Mouse (Mus musculus) thymus, adult 2 months (tissue): ENCODE data around the gene Dpm3.
A peak's percentile ranks its signal among the peaks of the same experiment; 100 is the strongest.

Experiments used
- CTCF ChIP-seq: fragments of 200-500 bp; IDR thresholded peaks from 2 replicates; pipeline ENCODE4 v1.5.1; 2012; ENCODE audit warnings: mild to moderate bottlenecking, control low read depth, low read length, moderate library complexity, borderline replicate concordance; ENCODE audit not compliant: control insufficient read depth, poor library complexity, insufficient read depth; ENCODE audit errors: extremely low read depth
- POLR2A ChIP-seq: fragments of 200-500 bp; IDR thresholded peaks from 2 replicates; pipeline ENCODE4 v1.6.1; 2012; ENCODE audit warnings: mild to moderate bottlenecking, low read length, control low read depth, moderate library complexity; ENCODE audit not compliant: control insufficient read depth, poor library complexity, insufficient read depth; ENCODE audit errors: extremely low read depth

DNA sequence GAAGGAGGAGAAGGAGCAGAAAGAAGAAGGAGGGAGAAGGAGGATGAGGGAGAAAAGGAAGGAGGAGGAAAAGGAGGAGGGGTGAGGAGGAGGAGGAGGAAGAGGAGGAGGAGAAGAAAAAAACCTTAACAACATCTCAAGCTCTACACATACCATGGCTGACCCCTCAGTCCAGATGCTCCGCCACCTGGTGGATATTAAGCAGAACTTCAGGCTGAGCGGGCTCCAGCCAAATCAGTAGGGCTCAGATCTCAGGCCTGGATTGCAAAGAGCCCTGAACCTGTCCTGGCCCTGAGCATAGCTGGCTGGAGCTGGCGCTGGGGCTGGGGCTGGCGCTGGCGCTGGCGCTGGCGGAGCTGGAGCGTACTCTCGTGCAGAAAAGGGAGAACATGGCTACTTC, 48.9 kb downstream of the Dpm3 start:
- TF ChIP-seq CTCF, result peak; percentile 76; the same call in 1 of the 2 replicates
- no peak for TF ChIP-seq POLR2A
